Mouse (Mus musculus) left cerebral cortex, adult 2 months (tissue): ENCODE measurements around the gene Fa2h. TPM values are rescaled to one million over a fixed set of nuclear protein-coding genes. Genes with fewer than 3 reads are reported as not detected.
"Not testable (repeated sequence)": the region's sequence is repeated elsewhere in the genome, so short reads cannot be mapped to it uniquely, and the experiment has no call there.

ENCODE experiments used
- DNase-seq, 2 experiments: peaks; one replicate each; pipeline ENCODE4 v3.0.0; 2021 to 2022; ENCODE audit warnings: low spot score in 2 of 2, mixed read lengths in 1 of 2; ENCODE audit errors: extremely low spot score in 1 of 2
- H3K27ac ChIP-seq: fragments of 200-600 bp; 2 replicates; pipeline ENCODE4 v1.8.1; 2022
- H3K4me3 ChIP-seq: fragments of 200-600 bp; 2 replicates; pipeline ENCODE4 v1.8.1; 2022
- CTCF ChIP-seq: fragments of 200-600 bp; IDR thresholded peaks from 2 replicates; pipeline ENCODE4 v1.8.1; 2022; ENCODE audit warnings: antibody characterized with exemption, mild to moderate bottlenecking, moderate library complexity
- intact Hi-C: fragments of 180-260 bp; cut with DNase I; formaldehyde crosslinking; loops from one replicate; pipeline ENCODE4 v1.15.1; 2025
- total RNA-seq, 2 experiments: library from RNA; stranded (reverse); gene quantifications; 2 replicates each; pipeline ENCODE4 v1.2.3; 2021

The Fa2h gene
- total RNA-seq, 2 experiments from 2014 or later: 12.4 to 13.7 TPM

DNA sequence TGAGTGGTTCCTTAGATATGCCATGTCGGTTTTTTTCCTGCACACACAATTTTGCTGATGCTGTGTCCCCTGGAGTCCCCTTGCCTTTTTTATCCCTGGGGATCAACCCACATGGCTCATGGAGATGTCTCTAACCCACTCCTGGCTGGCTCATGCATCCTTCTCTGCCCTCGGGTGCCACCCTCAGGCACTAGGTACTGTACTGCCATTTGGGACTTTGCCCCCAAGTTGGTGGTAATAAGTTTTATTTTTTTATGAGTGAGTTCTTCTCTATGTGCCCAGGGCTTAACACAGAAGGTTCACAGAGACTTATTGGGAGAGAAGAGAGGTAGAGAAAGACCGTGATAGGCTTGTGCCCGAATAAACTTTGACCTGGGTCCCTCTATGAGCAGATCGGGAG lies 41.3 kb downstream of the Fa2h start:
- no peak overlapping the region for H3K4me3 ChIP-seq
- intact Hi-C loops: no loop called here
- no peak for TF ChIP-seq CTCF
- peak overlapping the region; percentile 57; the same call in 1 of the 2 replicates for H3K27ac ChIP-seq
- DNase-seq: no peak

DNA sequence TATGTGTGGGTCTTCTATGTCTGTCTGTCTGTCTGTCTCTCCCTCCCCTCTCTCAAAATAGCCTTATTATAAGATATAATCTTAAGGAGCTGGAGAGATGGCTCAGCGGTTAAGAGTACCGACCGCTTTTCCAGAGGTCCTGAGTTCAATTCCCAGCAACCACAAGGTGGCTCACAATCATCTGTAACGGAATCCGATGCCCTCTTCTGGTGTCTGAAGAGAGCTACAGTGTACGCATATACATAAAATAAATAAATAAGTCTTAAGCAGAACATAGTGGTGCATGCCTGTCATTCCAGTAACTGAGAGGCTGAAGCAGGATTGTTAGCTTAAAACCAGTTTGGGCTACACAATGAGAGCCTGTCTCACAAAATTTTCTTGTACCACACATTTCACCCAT lies 43.0 kb downstream of the Fa2h start:
- no peak overlapping the region for H3K4me3 ChIP-seq
- H3K27ac ChIP-seq: no peak overlapping the region
- DNase-seq: no peak
- no peak; the same call in 1 of the 2 replicates for TF ChIP-seq CTCF
- intact Hi-C loops: no loop called here

DNA sequence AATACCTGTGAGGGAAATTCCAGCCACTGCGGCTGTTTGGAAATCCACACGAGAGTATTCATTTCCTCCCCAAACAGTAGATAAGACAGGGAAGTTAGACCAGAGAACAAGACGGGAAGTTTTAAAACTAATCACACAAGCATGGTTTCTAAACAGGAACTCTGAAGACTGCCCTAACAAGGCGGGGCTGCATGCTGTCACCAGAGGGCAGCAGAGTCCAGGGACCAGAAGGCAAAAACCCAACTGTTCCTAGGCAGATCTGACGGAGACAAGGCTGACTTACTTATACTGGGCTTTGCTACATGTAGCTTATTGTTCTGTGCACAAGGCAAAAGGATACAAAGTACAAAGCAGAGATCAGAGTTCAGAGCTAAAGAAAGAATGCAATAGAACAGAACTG lies 50.4 kb downstream of the Fa2h start:
- peak; percentile 74 to 83 for DNase-seq
- intact Hi-C loops: loop anchor here (1.0 to 10.0 kb wide), 2 partner anchors 96 to 322 kb away; no protein-coding TSS in a partner anchor
- TF ChIP-seq CTCF: peak; percentile 95

DNA sequence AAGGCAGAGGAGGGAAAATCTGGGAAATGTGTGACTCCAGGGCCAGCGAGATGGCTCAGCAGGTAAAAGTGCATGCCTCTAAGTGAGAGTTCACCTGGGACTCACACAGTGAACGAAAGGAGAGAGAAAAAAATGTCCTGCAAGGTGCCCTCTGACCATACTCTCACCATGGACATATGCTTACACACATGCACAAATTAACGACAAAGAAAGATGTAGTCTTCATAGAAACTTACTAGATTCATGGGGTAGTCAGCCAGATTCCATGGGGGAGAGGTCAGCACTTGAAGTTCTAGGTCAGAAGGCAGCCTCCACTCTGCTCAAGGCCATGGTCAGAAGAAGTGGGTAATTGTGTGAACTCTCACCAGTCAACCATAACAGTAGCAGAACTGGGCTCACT lies 53.4 kb downstream of the Fa2h start:
- TF ChIP-seq CTCF: no peak
- no peak for DNase-seq

More for the DNA sequence above, 50.4 kb downstream of the Fa2h start:
- H3K4me3 ChIP-seq: no peak overlapping the region
- H3K27ac ChIP-seq: no peak overlapping the region

DNA sequence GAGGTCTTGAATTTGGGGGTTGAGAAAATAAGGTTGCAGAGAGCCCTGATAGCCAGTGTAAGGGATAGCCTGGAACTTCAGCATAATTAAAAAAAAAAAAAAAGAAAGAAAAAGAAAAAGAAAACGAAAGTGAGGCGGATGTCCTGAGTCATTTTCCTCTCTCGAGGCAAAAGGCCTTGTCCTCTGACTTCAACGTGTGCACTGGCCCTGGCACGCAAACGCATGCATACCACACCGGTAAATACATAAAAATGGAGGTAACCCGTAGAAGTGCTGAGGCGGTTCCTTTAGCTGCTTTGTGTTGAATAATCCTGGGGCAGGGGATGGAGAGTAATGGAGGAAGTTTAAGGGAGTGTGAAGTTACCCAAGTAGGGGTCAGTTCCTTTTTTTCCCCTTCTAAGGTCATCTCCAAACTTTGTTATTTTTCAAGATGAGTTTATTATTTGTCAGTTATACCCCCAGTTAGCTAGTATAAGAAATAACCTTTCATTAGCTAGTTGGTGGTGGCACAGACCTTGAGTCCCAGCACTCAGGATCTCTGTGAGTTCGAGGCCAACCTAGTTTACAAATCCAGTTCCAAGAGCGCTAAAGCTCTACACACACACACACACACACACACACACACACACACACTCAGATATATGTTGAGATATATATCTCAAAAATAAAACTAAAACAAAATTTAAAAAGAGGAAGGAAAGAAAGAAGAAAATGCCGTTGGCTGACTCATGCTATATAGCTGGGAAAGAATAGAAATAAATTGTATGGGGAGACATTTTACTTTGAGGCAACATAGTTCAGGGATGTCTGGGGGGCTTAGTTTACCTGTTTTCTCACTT lies 55.0 kb downstream of the Fa2h start:
- intact Hi-C loops: no loop called here
- H3K27ac ChIP-seq: no peak overlapping the region

More for the DNA sequence above, 53.4 kb downstream of the Fa2h start:
- Histone ChIP-seq H3K4me3 (no peak overlapping the region), H3K27ac (no peak overlapping the region)
- intact Hi-C loops: loop anchor here (10.0 kb wide), 1 partner anchor 325 kb away; no protein-coding TSS in a partner anchor

DNA sequence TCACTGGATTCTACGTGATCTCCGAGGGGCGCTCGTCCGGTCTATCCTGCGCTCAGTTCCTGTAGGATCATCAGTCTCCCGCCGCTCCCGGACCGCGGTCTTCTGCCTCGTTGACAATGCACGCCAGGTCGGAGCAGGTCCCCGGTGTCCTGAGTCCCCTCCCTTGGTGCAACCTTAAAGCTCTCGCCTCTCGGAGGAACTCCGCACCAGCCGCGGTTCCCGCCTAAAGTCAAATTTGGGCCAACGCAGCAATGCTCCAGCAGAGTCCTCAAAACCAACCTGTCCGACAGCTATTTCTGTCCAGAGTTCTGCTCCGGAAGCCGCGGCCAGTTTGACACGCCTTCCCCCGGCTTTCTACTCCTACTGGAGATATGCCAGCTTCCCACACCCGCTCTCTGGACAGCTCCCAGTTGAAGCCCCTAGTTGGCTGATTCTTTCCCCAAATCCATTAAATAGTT lies 55.7 kb downstream of the Fa2h start, which contains the start of gene Mlkl:
Gene Mlkl (minus strand): TSS at position 288 of the 458 bp plus-strand sequence.
- no peak for DNase-seq
- TF ChIP-seq CTCF: no peak
- peak within 1 kb of the TSS; percentile 50 for H3K4me3 ChIP-seq
- intact Hi-C loops: no loop called here
- no peak within 1 kb of the TSS for H3K27ac ChIP-seq

More for the DNA sequence above, 55.0 kb downstream of the Fa2h start:
- H3K4me3 ChIP-seq: no peak overlapping the region; the same call in 1 of the 2 replicates
- TF ChIP-seq CTCF: no peak
- no peak for DNase-seq

DNA sequence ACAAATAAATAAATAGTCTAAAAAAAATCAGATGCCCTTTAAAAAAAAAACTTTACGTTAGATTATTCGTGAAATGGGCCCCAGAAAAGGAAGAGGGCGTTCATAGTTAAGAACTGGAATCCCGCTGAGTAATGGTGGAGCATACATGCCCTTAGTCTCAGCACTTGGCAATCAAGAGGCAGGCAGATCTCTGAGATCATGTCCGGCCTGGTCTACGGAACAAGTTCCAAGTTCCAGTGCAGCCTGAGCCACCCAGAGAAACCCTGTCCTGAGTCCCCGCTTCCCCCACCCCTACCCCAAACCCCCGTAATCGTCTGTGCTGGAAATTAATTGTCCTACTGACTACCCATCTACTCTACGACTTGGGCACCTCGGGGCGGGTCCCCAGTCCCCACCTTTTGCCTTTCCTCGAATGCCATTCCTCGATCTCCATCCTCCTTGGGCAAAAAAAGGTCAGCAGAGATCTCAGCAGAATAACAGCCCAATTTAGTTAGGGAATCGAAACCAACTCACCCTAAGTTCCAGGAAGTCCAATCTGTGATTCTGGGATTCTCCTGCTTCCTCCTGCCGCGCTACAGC lies 56.2 kb downstream of the Fa2h start:
- peak overlapping the region; percentile 50 for H3K4me3 ChIP-seq
- DNase-seq: no peak
- intact Hi-C loops: no loop called here
- H3K27ac ChIP-seq: no peak overlapping the region
- TF ChIP-seq CTCF: no peak

DNA sequence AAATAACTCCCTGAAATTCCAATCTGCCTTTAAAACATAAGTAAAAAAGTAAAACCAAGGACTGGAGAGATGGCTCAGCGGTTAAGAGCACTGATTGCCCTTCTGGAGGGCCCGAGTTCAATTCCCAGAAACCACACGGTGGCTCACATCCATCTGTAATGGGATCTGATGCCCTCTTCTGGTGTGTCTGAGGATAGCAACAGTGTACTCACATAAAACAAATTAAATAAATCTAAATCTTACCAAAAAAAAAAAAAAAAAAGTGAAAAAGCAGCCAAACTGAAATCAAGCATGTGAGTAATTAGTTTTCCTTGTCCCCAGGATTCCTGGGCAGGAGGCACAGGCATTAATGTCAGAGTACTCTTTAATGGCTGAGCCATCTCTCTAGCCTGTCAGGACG lies 56.9 kb downstream of the Fa2h start:
- no peak overlapping the region for H3K4me3 ChIP-seq
- intact Hi-C loops: no loop called here
- no peak for DNase-seq
- no peak overlapping the region for H3K27ac ChIP-seq
- TF ChIP-seq CTCF: peak; percentile 20; the same call in 1 of the 2 replicates

DNA sequence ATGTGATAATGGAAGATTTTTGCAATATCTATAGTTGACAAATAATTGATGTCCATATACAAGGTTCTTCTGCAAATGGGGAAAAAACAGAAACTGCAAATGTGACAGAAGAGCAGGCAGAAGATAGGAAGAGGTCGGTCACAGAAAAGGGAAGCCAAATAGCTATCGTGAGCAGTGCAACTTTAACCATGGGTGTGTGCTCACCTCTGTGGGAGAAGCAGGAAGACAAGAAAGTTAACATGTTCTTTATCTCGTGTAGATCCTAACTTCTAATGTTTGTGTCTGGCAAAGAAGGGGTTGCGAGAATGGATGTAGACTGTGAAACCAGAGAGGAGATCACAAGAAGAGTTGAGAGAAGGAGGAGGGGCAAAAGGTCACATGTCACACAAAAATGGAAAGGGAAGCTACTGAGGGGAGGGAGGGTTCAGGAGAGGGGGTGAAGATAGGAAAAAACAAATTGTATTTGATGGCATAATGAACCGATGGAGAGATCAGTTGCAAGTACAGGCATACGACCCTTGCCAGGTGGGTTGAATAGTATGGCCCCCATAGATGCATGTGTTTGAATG lies 68.3 kb downstream of the Fa2h start:
- Histone ChIP-seq H3K4me3 (no peak overlapping the region), H3K27ac (no peak overlapping the region)
- intact Hi-C loops: no loop called here
- DNase-seq: no peak
- TF ChIP-seq CTCF: no peak

DNA sequence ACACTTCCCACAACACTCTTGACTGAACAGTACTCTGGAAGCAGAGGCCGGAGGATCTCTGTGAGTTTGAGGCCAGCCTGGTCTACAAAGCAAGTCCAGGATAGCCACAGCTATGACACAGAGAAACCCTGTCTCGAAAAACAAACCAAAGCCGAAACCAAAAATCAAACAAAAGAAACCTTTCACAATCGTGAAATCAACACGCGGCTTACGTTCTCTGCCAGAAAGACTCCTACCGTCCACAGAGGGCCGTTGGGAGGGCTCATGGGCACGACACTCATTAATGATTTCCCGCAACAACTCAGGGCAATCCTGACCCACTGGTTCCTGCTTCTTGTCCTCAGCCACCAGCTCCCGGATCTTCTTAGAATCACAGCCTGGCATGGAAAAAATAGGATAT lies 78.9 kb downstream of the Fa2h start:
- H3K4me3 ChIP-seq: no peak overlapping the region
- no peak for TF ChIP-seq CTCF
- intact Hi-C loops: no loop called here
- DNase-seq: no peak
- no peak overlapping the region for H3K27ac ChIP-seq

DNA sequence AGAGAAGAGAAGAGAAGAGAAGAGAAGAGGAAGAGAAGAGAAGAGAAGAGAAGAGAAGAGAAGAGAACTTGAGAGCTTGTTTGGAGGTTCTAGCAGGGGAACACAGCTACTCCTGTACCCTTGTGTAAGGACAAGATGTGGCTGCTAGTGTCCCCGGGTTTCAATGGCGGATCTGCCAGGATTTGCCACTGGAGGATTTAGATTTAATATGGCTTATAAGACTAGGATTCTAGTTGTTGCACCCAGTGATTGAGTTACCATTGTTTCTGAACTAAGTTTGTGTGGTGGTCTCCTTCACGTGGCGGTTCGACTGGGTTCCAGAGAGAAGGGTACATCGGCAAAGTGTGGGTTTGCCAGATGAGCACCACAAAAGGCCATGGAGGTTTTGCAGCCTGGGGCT lies 79.7 kb downstream of the Fa2h start:
- DNase-seq, intact Hi-C loops, H3K27ac ChIP-seq, H3K4me3 ChIP-seq: not testable (repeated sequence)

DNA sequence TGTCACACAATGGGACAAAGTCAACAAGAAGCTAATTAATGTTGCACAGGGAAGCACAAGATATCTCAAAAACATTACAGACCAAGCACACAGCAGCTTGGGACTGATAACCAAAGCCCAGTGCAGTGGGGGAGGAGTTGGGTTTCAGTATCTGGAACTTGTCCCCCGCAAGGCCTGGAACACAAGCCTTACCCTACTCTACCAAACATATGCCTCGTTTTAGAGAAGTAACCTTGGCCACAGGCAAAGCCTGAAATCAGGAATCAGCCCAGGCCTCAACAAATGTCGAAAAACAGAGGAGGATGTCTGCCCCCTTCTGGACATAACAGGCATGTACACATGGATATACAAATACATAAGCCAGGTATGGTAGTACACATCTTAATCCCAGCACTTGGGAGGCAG lies 80.9 kb downstream of the Fa2h start:
- DNase-seq: no peak
- peak; percentile 42 for TF ChIP-seq CTCF
- intact Hi-C loops: no loop called here
- no peak overlapping the region for H3K27ac ChIP-seq
- H3K4me3 ChIP-seq: no peak overlapping the region

DNA sequence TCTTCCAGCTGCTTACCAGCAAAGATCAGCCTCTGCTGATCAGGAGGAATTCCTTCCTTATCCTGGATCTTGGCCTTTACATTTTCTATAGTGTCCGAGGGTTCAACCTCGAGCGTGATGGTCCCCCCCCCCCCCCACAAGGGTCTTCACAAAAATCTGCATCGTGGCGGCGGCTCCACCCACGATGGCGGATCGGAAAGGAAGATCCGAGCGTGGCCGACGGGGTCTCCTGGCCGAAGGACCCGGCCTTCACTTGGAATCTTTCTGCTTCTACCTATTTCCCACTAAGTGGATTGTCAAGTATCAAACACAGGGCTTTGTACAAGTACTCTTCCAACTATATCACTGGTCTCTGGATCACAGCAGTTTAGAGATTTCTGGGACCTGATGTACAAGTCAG lies 83.6 kb downstream of the Fa2h start:
- DNase-seq, H3K27ac ChIP-seq, intact Hi-C loops, H3K4me3 ChIP-seq: not testable (repeated sequence)
